Mouse (Mus musculus) left cerebral cortex, adult 2 months (tissue): ENCODE results near the gene Sspn. TPM values are rescaled to one million over a fixed set of nuclear protein-coding genes. Genes with fewer than 3 reads are reported as not detected.

ENCODE experiments used
- DNase-seq, 2 experiments: peaks; one replicate each; pipeline ENCODE4 v3.0.0; 2021 to 2022; ENCODE audit warnings: low spot score in 2 of 2, mixed read lengths in 1 of 2; ENCODE audit errors: extremely low spot score in 1 of 2
- H3K27ac ChIP-seq: fragments of 200-600 bp; 2 replicates; pipeline ENCODE4 v1.8.1; 2022
- H3K4me3 ChIP-seq: fragments of 200-600 bp; 2 replicates; pipeline ENCODE4 v1.8.1; 2022
- CTCF ChIP-seq: fragments of 200-600 bp; IDR thresholded peaks from 2 replicates; pipeline ENCODE4 v1.8.1; 2022; ENCODE audit warnings: antibody characterized with exemption, mild to moderate bottlenecking, moderate library complexity
- intact Hi-C: fragments of 180-260 bp; cut with DNase I; formaldehyde crosslinking; loops from one replicate; pipeline ENCODE4 v1.15.1; 2025
- total RNA-seq, 2 experiments: library from RNA; stranded (reverse); gene quantifications; 2 replicates each; pipeline ENCODE4 v1.2.3; 2021

The Sspn gene
- total RNA-seq, 2 experiments from 2014 or later, result 3.2 to 3.9 TPM

GRCm38 (mm10) chr6:145982335-145982734 lies 50.9 kb downstream of the Sspn start:
- no peak overlapping the region for H3K27ac ChIP-seq
- intact Hi-C loops, result no loop called here
- TF ChIP-seq CTCF, result no peak
- H3K4me3 ChIP-seq, result no peak overlapping the region
- DNase-seq, result no peak

- no peak for TF ChIP-seq CTCF
- DNase-seq, result no peak
- no peak overlapping the region for H3K27ac ChIP-seq
- no peak overlapping the region for H3K4me3 ChIP-seq
- intact Hi-C loops, result no loop called here
Observed at GRCm38 (mm10) chr6:145990578-145990977, 59.1 kb downstream of the Sspn start.

- no peak overlapping the region for H3K27ac ChIP-seq
- no peak for TF ChIP-seq CTCF
- DNase-seq, result no peak
- intact Hi-C loops, result no loop called here
- no peak overlapping the region for H3K4me3 ChIP-seq
Observed at GRCm38 (mm10) chr6:145992526-145992925, 61.1 kb downstream of the Sspn start.

- no peak for TF ChIP-seq CTCF
- Histone ChIP-seq H3K4me3 (no peak overlapping the region), H3K27ac (no peak overlapping the region)
- intact Hi-C loops, result no loop called here
- DNase-seq, result no peak
Observed at GRCm38 (mm10) chr6:145992985-145993384, 61.5 kb downstream of the Sspn start.

DNA sequence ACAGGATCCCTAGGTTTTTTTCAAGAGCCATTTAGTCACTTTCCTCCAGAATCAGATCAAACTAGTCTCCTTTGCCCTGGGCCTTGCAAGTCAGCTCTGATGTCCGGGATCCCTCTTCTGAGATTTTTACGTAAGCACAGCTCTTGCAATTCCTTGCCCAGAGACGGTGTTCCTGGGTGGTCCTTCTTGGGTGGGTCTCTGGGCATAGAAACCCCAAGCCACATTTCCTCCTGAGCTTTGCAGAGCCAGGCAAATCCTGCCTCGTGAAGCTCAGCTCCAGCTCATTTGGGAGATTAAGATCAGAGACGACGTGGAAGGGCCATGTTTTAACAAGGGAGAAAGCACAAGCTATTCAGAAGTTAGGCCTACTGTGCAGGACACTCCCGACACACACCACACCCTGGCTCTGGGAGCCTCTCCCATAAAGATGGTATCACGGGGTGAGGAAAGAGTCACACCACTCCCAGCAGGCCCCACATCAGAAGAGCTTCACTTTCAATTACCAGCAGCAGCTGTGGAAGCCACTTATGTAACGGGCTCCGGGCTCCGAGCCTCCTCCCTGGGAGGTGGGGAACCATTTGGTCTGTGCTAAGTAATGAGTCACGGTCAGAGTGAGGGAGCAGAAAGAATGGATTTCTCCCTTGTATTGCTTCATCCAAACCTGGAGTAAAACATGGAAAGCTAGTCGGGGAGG lies 67.0 kb downstream of the Sspn start:
- TF ChIP-seq CTCF, result no peak
- peak; percentile 75 for DNase-seq
- H3K27ac ChIP-seq, result peak overlapping the region; percentile 83
- H3K4me3 ChIP-seq, result no peak overlapping the region
- intact Hi-C loops, result no loop called here

DNA sequence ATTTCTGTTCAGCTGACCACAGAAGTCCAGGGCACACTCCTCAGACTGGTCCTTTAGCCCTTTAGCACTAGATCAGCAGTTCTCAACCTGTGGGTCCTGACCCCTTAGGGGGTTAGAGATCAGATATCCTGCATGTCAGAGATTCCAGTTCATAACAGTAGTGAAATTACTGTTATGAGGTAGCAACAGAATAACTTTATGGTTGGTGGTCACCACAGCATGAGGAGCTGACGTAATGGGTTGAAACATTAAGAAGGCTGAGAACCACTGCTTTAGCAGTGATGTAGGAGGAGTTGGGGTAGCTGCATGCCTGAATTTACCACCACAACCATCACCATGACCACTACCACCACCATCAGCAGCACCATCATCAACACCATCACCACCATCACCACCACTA lies 69.3 kb downstream of the Sspn start:
- no peak for DNase-seq
- Histone ChIP-seq H3K4me3 (no peak overlapping the region), H3K27ac (no peak overlapping the region)
- intact Hi-C loops, result no loop called here
- TF ChIP-seq CTCF, result no peak

- Histone ChIP-seq H3K4me3 (no peak overlapping the region), H3K27ac (no peak overlapping the region)
- no peak for DNase-seq
- no peak for TF ChIP-seq CTCF
- intact Hi-C loops, result no loop called here
Observed at GRCm38 (mm10) chr6:146001396-146002191, 70.2 kb downstream of the Sspn start.

DNA sequence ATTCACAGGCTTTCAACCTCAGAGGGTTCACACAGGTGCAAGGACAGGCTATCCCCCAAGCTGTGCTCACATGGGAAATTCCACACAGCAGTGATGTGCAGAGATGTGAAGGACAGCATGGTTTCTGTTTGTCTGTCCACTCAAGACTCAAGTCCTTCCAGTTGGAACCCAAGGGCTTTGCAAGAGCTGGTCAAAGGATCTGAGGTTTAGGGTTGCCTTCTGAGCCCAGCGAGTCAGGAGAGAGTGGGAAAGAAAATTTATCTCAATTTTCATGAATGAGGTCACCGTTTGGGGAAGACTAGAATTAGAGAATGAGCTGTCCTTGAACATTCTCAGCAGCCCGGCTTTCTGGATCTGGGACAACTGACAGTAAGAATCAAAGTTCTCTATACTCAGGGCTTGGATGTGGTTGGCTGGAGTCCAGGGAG lies 72.7 kb downstream of the Sspn start:
- intact Hi-C loops, result no loop called here
- H3K27ac ChIP-seq, result no peak overlapping the region
- no peak for DNase-seq
- no peak for TF ChIP-seq CTCF
- no peak overlapping the region for H3K4me3 ChIP-seq

- DNase-seq, result no peak
- intact Hi-C loops, result no loop called here
- H3K27ac ChIP-seq, result no peak overlapping the region
- H3K4me3 ChIP-seq, result no peak overlapping the region
- TF ChIP-seq CTCF, result no peak
Observed at GRCm38 (mm10) chr6:146005129-146005886, 73.9 kb downstream of the Sspn start.

GRCm38 (mm10) chr6:146005935-146006564 lies 74.6 kb downstream of the Sspn start:
- Histone ChIP-seq H3K4me3 (no peak overlapping the region), H3K27ac (no peak overlapping the region)
- intact Hi-C loops, result no loop called here
- no peak for DNase-seq
- no peak for TF ChIP-seq CTCF

GRCm38 (mm10) chr6:146006753-146007152 lies 75.3 kb downstream of the Sspn start:
- Histone ChIP-seq H3K27ac (no peak overlapping the region), H3K4me3 (no peak overlapping the region)
- TF ChIP-seq CTCF, result no peak
- no peak for DNase-seq
- intact Hi-C loops, result no loop called here
